Mouse (Mus musculus) G1E (cell line): ENCODE data around the gene Habp2. TPM values are rescaled to one million over a fixed set of nuclear protein-coding genes. Genes with fewer than 3 reads are reported as not detected.

Experiments used
- ATAC-seq: 2 replicates; pipeline ENCODE4 v1.8.0; 2016; ENCODE audit warnings: mild to moderate bottlenecking; ENCODE audit not compliant: insufficient number of reproducible peaks, poor library complexity, low FRiP score, severe bottlenecking; ENCODE audit errors: extremely low read depth
- DNase-seq: peaks from one replicate; pipeline ENCODE4 v3.0.0; 2012; ENCODE audit warnings: low spot score
- H3K27me3 ChIP-seq: 2 replicates; pipeline ENCODE4 v1.6.1; 2012; ENCODE audit warnings: mild to moderate bottlenecking, low read length, inconsistent platforms; ENCODE audit not compliant: insufficient read depth
- H3K36me3 ChIP-seq: replicated peaks from 2 replicates; pipeline ENCODE3; 2012; ENCODE audit warnings: mild to moderate bottlenecking, inconsistent platforms
- H3K4me1 ChIP-seq: 2 replicates; pipeline ENCODE4 v1.6.1; 2012; ENCODE audit warnings: low read depth, low read length, inconsistent platforms, mixed read lengths; ENCODE audit not compliant: insufficient read depth
- H3K4me3 ChIP-seq: 2 replicates; pipeline ENCODE4 v1.5.1; 2012; ENCODE audit warnings: low read depth, mild to moderate bottlenecking, inconsistent platforms, low read length, moderate library complexity, mixed read lengths
- H3K9me3 ChIP-seq: replicated peaks from 2 replicates; pipeline ENCODE4 v1.6.1; 2012; ENCODE audit warnings: inconsistent platforms
- CTCF ChIP-seq: IDR thresholded peaks from 2 replicates; pipeline ENCODE4 v1.5.1; 2012; ENCODE audit warnings: low read depth, low read length, inconsistent platforms, mixed read lengths
- GATA1 ChIP-seq: IDR thresholded peaks from 2 replicates; pipeline ENCODE4 v1.6.1; 2012; ENCODE audit warnings: borderline replicate concordance, low read length, inconsistent platforms, mixed read lengths
- GATA2 ChIP-seq: IDR thresholded peaks from 2 replicates; pipeline ENCODE4 v1.6.1; 2012; ENCODE audit warnings: low read depth, low read length, inconsistent platforms, borderline replicate concordance
- POLR2AphosphoS5 ChIP-seq: IDR thresholded peaks from 2 replicates; pipeline ENCODE4 v1.6.1; 2012; ENCODE audit warnings: low read depth, low read length, inconsistent platforms; ENCODE audit not compliant: insufficient replicate concordance
- TAL1 ChIP-seq: conservative IDR thresholded peaks from 2 replicates; pipeline ENCODE4 v1.6.1; 2012; ENCODE audit warnings: low read depth, low read length, inconsistent platforms, mixed read lengths
- polyA plus RNA-seq: library from polyadenylated mRNA; stranded (reverse); fragments of >175 nt; gene quantifications from 2 replicates; pipeline ENCODE4 v1.2.3, GENCODE M21; 2012
- total RNA-seq, 2 experiments: library from RNA; stranded (forward) in 1 of 2; stranded (reverse) in 1 of 2; fragments of 200-1000 nt in 1 of 2; fragments of >200 nt in 1 of 2; fragmentation: Nextera tagmentation in 1 of 2; gene quantifications; 2 replicates each; pipeline ENCODE4 v1.2.3; 2014 to 2017

Gene Habp2
- total and polyA plus RNA-seq, 3 experiments: 0.11 TPM; not detected in 2

GRCm38 (mm10) chr19:56256235-56256634 is 30.7 kb upstream of the Habp2 start:
- no peak for DNase-seq
- TF ChIP-seq GATA2 (no peak), TAL1 (no peak), POLR2AphosphoS5 (no peak), CTCF (no peak), GATA1 (no peak)
- Histone ChIP-seq H3K9me3 (no peaks in the 10 kb centered on the region), H3K36me3 (no peaks in the 10 kb centered on the region), H3K27me3 (peaks cover 6% of the 10 kb centered on the region), H3K4me3 (no peak overlapping the region), H3K4me1 (no peaks in the 10 kb centered on the region)
- ATAC-seq: no peak

- Histone ChIP-seq H3K4me1 (no peaks in the 10 kb centered on the region), H3K27me3 (peaks cover 6% of the 10 kb centered on the region; the same call in 1 of the 2 replicates), H3K36me3 (no peaks in the 10 kb centered on the region), H3K4me3 (no peak overlapping the region), H3K9me3 (no peaks in the 10 kb centered on the region)
- TF ChIP-seq GATA2 (no peak), GATA1 (no peak), TAL1 (no peak), POLR2AphosphoS5 (no peak), CTCF (no peak)
- no peak for DNase-seq
- no peak; the same call in 1 of the 2 replicates for ATAC-seq
These were observed 30.2 kb upstream of the Habp2 start for GRCm38 (mm10) chr19:56256741-56257140.

GRCm38 (mm10) chr19:56263696-56264095 is 23.2 kb upstream of the Habp2 start:
- ATAC-seq: no peak

GRCm38 (mm10) chr19:56264175-56264574 is 22.8 kb upstream of the Habp2 start:
- Histone ChIP-seq H3K4me1 (no peaks in the 10 kb centered on the region), H3K36me3 (no peaks in the 10 kb centered on the region), H3K27me3 (peaks cover 3% of the 10 kb centered on the region; the same call in 1 of the 2 replicates), H3K4me3 (no peak overlapping the region), H3K9me3 (no peaks in the 10 kb centered on the region)
- TF ChIP-seq TAL1 (no peak), POLR2AphosphoS5 (no peak), GATA2 (no peak), CTCF (no peak), GATA1 (no peak)
- DNase-seq: no peak
- ATAC-seq: no peak

More at GRCm38 (mm10) chr19:56263696-56264095, 23.2 kb upstream of the Habp2 start:
- Histone ChIP-seq H3K4me3 (no peak overlapping the region), H3K4me1 (no peaks in the 10 kb centered on the region), H3K36me3 (no peaks in the 10 kb centered on the region), H3K27me3 (peaks cover 3% of the 10 kb centered on the region; the same call in 1 of the 2 replicates), H3K9me3 (no peaks in the 10 kb centered on the region)
- DNase-seq: no peak
- TF ChIP-seq GATA2 (no peak), CTCF (no peak), POLR2AphosphoS5 (no peak), GATA1 (no peak), TAL1 (no peak)

- TF ChIP-seq TAL1 (no peak), GATA1 (no peak), CTCF (no peak)
- H3K4me3 ChIP-seq: no peak overlapping the region
- no peak for ATAC-seq
- no peak for DNase-seq
- no peaks in the 10 kb centered on the region for H3K4me1 ChIP-seq
- no peaks in the 10 kb centered on the region; the same call in 1 of the 2 replicates for H3K27me3 ChIP-seq
- H3K36me3 ChIP-seq: no peaks in the 10 kb centered on the region
- no peaks in the 10 kb centered on the region for H3K9me3 ChIP-seq
These were observed 21.8 kb upstream of the Habp2 start for GRCm38 (mm10) chr19:56265149-56265548.

GRCm38 (mm10) chr19:56272081-56272480 is 14.9 kb upstream of the Habp2 start:
- TF ChIP-seq POLR2AphosphoS5: no peak
- TF ChIP-seq CTCF: no peak
- TF ChIP-seq TAL1: no peak
- TF ChIP-seq GATA2: no peak
- no peak for TF ChIP-seq GATA1
- ATAC-seq (no peak), DNase-seq (no peak)
- H3K36me3 ChIP-seq: no peaks in the 10 kb centered on the region
- H3K9me3 ChIP-seq: no peaks in the 10 kb centered on the region
- peaks cover 5% of the 10 kb centered on the region; the same call in 1 of the 2 replicates for H3K27me3 ChIP-seq
- no peaks in the 10 kb centered on the region for H3K4me1 ChIP-seq
- H3K4me3 ChIP-seq: no peak overlapping the region
